Comparison of ENCODE assay signal across 8 mouse cellular contexts in the genomic region with DNA sequence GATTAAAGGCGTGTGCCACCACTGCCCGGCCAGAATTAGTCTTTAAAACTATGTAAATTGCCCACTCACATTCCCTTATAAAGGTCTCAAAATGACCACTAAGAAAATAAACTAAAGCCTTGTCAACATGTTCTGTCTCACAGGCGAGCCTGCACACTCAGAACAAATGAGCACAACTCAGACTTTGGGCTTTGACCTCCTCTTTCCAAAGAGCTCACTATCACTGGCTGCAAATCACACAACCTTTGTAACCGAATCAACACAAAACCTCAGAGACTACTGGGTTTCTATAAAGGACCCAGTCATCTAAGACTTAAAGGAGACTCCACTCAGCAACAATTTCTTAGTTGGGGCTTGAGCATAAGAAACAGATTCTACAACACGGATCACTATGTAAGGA. TPM values are rescaled to one million over a fixed set of nuclear protein-coding genes. Genes with fewer than 3 reads are reported as not detected.
DNase-seq lines count a peak whose midpoint lies in the region; ATAC-seq and TF ChIP-seq lines count a peak whose summit lies in the region.

No protein-coding gene starts in this region.

- no peaks in the 10 kb centered on the region for H3K36me3 ChIP-seq in spleen, adult 2 months (ENCODE audit: control insufficient read depth, insufficient read depth, low read length)
- no peaks in the 10 kb centered on the region for H3K36me3 ChIP-seq in heart, embryonic 16.5 days (ENCODE audit: control insufficient read depth, insufficient read depth)
- H3K36me3 ChIP-seq in limb, embryonic 15.5 days, result peaks cover 2% of the 10 kb centered on the region; the same call in 1 of the 2 replicates

- 40% methylated on average over 5 of the region's 5 CpGs for WGBS in spleen, adult 2 months
- 65% methylated on average over 5 of the region's 5 CpGs for WGBS in heart, embryonic 16.5 days
- WGBS in limb, embryonic 15.5 days, result 74% methylated on average over 5 of the region's 5 CpGs

- ATAC-seq in heart, embryonic 16.5 days (replicated peaks; ENCODE audit: extremely low read depth, insufficient read depth, low FRiP score), result no peak
- ATAC-seq in limb, embryonic 15.5 days (ENCODE audit: insufficient number of reproducible peaks, low FRiP score, low TSS enrichment, low read depth), result no peak

- TF ChIP-seq POLR2A in spleen, adult 2 months (IDR thresholded peaks at IDR 0.05; ENCODE audit: low read depth, low read length), result no peak

- H3K27me3 ChIP-seq in spleen, adult 2 months (ENCODE audit: control insufficient read depth, insufficient read depth, low read length), result no peaks in the 10 kb centered on the region
- H3K27me3 ChIP-seq in heart, embryonic 16.5 days (ENCODE audit: control insufficient read depth, insufficient read depth, low read length), result no peaks in the 10 kb centered on the region
- no peaks in the 10 kb centered on the region for H3K27me3 ChIP-seq in limb, embryonic 15.5 days

- peaks cover 28% of the 10 kb centered on the region for H3K4me1 ChIP-seq in spleen, adult 2 months (ENCODE audit: control insufficient read depth, insufficient read depth, insufficient read length)
- peaks cover 56% of the 10 kb centered on the region for H3K4me1 ChIP-seq in heart, embryonic 16.5 days (ENCODE audit: control insufficient read depth, insufficient read depth, low read length)
- H3K4me1 ChIP-seq in limb, embryonic 15.5 days, result peaks cover 43% of the 10 kb centered on the region

- TF ChIP-seq CTCF in spleen, adult 2 months (IDR thresholded peaks at IDR 0.05; ENCODE audit: extremely low read depth, insufficient read depth, insufficient read length, insufficient replicate concordance), result no peak

- no peaks in the 10 kb centered on the region for H3K9me3 ChIP-seq in heart, embryonic 16.5 days (replicated peaks; ENCODE audit: control insufficient read depth, low read length)
- no peaks in the 10 kb centered on the region for H3K9me3 ChIP-seq in limb, embryonic 15.5 days

- no peak overlapping the region for H3K27ac ChIP-seq in spleen, adult 2 months (ENCODE audit: insufficient read depth, low read length)
- no peak overlapping the region for H3K27ac ChIP-seq in heart, embryonic 16.5 days (ENCODE audit: low read length)
- no peak overlapping the region for H3K27ac ChIP-seq in limb, embryonic 15.5 days

- H3K4me3 ChIP-seq in spleen, adult 2 months (ENCODE audit: extremely low read depth, insufficient read depth, insufficient read length), result 0 out of 2 replicates have a peak overlapping the region, but pooled peaks have one; percentile 76
- peak overlapping the region; percentile 96 for H3K4me3 ChIP-seq in heart, embryonic 16.5 days (ENCODE audit: low read length)
- peak overlapping the region; percentile 81 for H3K4me3 ChIP-seq in limb, embryonic 15.5 days

- no peak for DNase-seq in spleen, adult 2 months (ENCODE audit: low read depth in 1 of 2, low spot score in 2 of 2)
- DNase-seq in spleen, postnatal 4 days (ENCODE audit: low spot score in 2 of 2), result no peak
- DNase-seq in yolk sac, embryonic 10.5 days (ENCODE audit: low spot score), result peak; percentile 69
- no peak for DNase-seq in embryo, embryonic 9.5 days (ENCODE audit: extremely low spot score)
- no peak for DNase-seq in adrenal gland, postnatal 36 days
- DNase-seq in gastrocnemius, adult 18-20 months (ENCODE audit: low spot score), result no peak

- peak overlapping the region; percentile 98 for H3K4me2 ChIP-seq in heart, embryonic 16.5 days (ENCODE audit: low read depth, low read length)
- peak overlapping the region; percentile 89 for H3K4me2 ChIP-seq in limb, embryonic 15.5 days

- H3K9ac ChIP-seq in heart, embryonic 16.5 days (ENCODE audit: low read length), result peak overlapping the region; percentile 98
- no peak overlapping the region for H3K9ac ChIP-seq in limb, embryonic 15.5 days

RNA-seq across cellular contexts. Expression of a gene that starts 9.3 kb away (rescaled TPM):
- polyA plus RNA-seq in spleen, adult 2 months (2012; rRNA removed), result 11.4 and 12.5 TPM in 2 replicates
- polyA plus RNA-seq in heart, embryonic 16.5 days (2015; fragmentation: Nextera tagmentation; extraction: Ambion mirVana), result 15.8 and 17.0 TPM in 2 replicates
- polyA plus RNA-seq in limb, embryonic 15.5 days (2015; fragmentation: Nextera tagmentation; extraction: Ambion mirVana), result 25.5 and 28.2 TPM in 2 replicates
- 10 to 100 TPM; 38.7 to 40.7 TPM for total RNA-seq in adrenal gland, postnatal 36 days (2021)
- total RNA-seq in gastrocnemius, adult 18-20 months (2021), result 10 to 100 TPM; 15.3 to 19.4 TPM

RNA-seq across cellular contexts. Expression of a gene that starts 9.5 kb away (rescaled TPM):
- polyA plus RNA-seq in spleen, adult 2 months (2012; rRNA removed), result 21.1 and 22.8 TPM in 2 replicates
- polyA plus RNA-seq in heart, embryonic 16.5 days (2015; fragmentation: Nextera tagmentation; extraction: Ambion mirVana), result 45.7 and 49.4 TPM in 2 replicates
- 73.7 and 76.1 TPM in 2 replicates for polyA plus RNA-seq in limb, embryonic 15.5 days (2015; fragmentation: Nextera tagmentation; extraction: Ambion mirVana)
- 10 to 100 TPM; 58.9 to 63.1 TPM for total RNA-seq in adrenal gland, postnatal 36 days (2021)
- total RNA-seq in gastrocnemius, adult 18-20 months (2021), result 10 to 100 TPM; 31.7 to 36.7 TPM

RNA-seq across cellular contexts. Expression of a gene that starts 24.6 kb away (rescaled TPM):
- polyA plus RNA-seq in spleen, adult 2 months (2012; rRNA removed), result 43.9 and 48.1 TPM in 2 replicates
- polyA plus RNA-seq in heart, embryonic 16.5 days (2015; fragmentation: Nextera tagmentation; extraction: Ambion mirVana), result 1.4 and 1.7 TPM in 2 replicates
- 1.7 and 2.5 TPM in 2 replicates for polyA plus RNA-seq in limb, embryonic 15.5 days (2015; fragmentation: Nextera tagmentation; extraction: Ambion mirVana)
- 1 to 10 TPM; 1.1 to 1.2 TPM for total RNA-seq in adrenal gland, postnatal 36 days (2021)
- not detected for total RNA-seq in gastrocnemius, adult 18-20 months (2021)

RNA-seq across cellular contexts. Expression of a gene that starts 57.9 kb away (rescaled TPM):
- not detected in 2 replicates for polyA plus RNA-seq in spleen, adult 2 months (2012; rRNA removed)
- polyA plus RNA-seq in heart, embryonic 16.5 days (2015; fragmentation: Nextera tagmentation; extraction: Ambion mirVana), result not detected in 2 replicates
- 0.22 and 0.45 TPM in 2 replicates for polyA plus RNA-seq in limb, embryonic 15.5 days (2015; fragmentation: Nextera tagmentation; extraction: Ambion mirVana)
- not detected for total RNA-seq in adrenal gland, postnatal 36 days (2021)
- total RNA-seq in gastrocnemius, adult 18-20 months (2021), result not detected

Comparison
In these comparisons a context has a peak if more than half of its experiments do, and no peak if none do; other contexts are left out.
1. RNA of a gene that starts 24.6 kb away (polyA plus RNA-seq): 43.9 to 48.1 TPM in spleen, adult 2 months; 1.4 to 1.7 TPM in heart, embryonic 16.5 days and 1.7 to 2.5 TPM in limb, embryonic 15.5 days; every median in the first group is over 10 times any median in the second.
2. Peak in every context shown above with its lines, with median percentiles within 50 percentile points of each other: H3K4me3 ChIP-seq.